Mouse (Mus musculus): ENCODE measurements around the gene Glrx2. TPM values are rescaled to one million over a fixed set of nuclear protein-coding genes. Genes with fewer than 3 reads are reported as not detected.

Gene Glrx2
- total RNA-seq, 2 experiments from 2014 or later = 87.0 to 93.1 TPM

DNA sequence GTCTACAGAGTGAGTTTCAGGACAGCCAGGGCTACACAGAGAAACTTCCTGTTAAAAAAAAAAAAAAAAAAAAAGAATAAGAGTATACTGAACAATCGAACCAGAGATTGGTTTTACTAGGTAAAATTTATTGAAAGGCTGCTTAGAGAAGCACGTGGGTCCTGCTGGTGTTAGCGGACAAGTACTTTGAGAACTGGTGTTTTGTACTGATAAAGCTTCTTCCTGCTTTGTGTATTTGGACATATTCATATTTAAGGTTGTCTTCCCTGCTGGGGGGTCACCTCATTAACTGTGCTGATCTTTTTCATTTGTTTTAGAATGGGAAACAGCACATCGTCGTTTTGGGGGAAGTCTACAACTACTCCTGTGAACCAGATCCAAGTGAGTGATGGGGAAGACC lies 25.2 kb downstream of the Glrx2 start:
- no peak for DNase-seq (ENCODE audit: low spot score in 2 of 2)

DNA sequence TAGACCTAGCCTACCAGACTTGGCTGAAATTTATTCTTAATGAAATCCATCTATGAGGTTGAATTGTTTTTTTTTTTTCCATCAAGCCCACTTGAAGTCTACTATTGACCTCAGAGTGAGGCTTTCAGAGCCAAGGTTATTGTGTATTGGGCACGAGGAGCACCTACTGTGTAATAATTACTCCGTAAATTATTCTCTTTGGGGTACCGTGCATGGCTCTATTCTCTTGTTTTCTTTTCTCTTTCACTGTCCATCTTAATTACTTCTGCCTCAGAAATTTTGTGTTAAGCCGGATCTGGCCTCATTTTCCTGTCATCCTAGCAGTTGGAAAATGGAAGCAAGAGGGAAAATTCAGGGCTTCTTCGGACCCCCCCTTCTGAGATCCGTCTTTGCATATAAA lies 26.0 kb downstream of the Glrx2 start:
- no peak for DNase-seq (ENCODE audit: low spot score in 2 of 2)

DNA sequence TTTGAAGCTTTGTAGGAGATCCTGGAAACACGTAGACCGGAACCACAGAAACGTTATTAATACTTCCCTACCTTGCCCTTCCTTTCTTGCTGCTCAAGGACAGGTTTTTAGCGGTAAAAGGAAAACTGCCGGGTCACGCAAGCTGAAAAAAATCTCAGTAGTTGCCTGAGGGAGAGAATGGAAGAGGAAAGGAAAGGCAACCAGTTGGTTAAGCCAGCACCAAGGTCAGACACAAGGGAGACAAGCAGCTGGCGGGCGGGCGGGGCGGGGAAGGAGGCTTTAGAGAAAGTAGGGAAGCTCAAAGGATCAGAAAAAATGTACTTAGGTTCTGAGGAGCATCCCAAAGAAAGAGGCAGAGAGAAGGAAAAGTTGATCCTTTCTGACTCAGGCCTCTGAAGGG lies 29.7 kb downstream of the Glrx2 start:
- DNase-seq (ENCODE audit: low spot score in 2 of 2) = no peak

DNA sequence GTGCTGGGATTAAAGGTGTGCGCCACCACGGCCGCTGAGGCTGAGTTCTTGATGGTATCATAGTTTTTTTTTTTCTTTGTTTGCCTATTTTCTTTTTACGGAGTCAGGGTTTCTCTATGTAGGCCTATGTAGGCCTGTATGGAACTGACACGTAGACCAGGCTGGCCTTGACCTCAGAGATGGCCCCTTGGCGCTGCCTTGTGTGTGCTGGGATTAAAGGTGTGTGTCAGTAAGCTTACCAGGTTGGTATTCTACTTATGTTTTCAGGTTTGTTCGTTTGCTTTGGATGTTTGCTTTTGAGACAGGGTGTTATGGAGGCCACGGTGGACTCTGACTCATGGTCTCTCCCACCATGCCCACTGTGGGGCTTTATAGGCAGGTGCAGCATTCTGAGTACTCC lies 46.0 kb downstream of the Glrx2 start:
- no peak for DNase-seq (ENCODE audit: low spot score in 2 of 2)

DNA sequence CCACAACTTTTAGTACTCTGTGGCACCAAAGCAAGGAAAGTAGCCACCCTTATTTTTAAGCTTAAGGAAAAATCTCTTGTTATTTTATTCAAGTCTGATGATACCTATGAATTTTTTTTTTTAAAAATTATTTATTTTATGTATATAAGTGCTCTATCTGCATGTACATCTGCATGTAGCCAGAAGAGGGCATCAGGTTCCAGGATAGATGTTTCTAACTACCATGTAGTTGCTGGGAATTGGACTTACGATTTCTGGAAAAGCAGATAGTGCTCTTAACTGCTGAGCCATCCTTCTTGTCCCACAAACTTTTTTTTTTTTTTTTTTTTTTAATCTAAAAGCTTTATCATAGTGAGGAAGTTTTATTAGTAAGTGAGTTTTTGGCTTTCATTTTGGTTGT lies 48.3 kb downstream of the Glrx2 start:
- no peak for DNase-seq (ENCODE audit: low spot score in 2 of 2)

DNA sequence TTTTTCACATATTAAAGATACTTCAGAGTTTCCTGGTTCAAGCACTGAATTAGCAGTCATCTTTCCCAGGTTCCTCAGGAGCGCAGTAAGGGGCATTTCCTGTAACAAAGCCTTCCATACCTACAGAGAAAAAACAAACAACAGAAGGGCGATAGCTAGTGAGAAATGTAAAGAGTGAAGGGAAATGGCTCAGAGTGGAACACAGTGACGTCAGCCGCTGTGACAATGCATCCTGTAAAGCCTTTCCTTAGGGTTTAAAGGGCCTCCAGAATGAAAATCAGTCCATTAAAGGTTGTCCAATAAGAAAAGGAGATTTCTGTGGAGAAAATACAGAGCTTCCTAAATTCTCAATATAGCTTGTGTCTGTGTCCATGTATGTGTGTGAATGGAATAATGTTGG lies 49.7 kb downstream of the Glrx2 start:
- DNase-seq (ENCODE audit: low spot score in 2 of 2) = no peak

DNA sequence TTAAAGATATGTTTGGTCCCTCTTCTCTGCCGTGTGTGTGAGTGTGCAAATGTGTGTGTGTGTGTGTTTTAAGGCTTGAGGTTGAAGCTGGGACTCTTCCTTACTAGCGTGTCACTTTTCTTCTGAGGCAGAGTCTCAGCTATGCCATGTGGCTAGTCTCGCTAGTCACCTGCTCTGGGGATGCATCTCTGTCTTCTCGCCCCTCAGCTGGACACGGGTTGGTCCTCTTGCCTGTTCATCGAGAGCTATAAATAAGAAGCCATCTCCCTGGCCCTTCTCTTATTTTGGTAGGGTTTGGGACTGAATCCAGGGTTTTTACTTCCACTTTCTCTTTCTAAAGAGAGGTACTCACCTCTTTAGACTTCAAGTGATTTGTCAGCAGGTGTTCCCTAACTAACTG lies 50.1 kb downstream of the Glrx2 start:
- no peak for DNase-seq (ENCODE audit: low spot score in 2 of 2)

DNA sequence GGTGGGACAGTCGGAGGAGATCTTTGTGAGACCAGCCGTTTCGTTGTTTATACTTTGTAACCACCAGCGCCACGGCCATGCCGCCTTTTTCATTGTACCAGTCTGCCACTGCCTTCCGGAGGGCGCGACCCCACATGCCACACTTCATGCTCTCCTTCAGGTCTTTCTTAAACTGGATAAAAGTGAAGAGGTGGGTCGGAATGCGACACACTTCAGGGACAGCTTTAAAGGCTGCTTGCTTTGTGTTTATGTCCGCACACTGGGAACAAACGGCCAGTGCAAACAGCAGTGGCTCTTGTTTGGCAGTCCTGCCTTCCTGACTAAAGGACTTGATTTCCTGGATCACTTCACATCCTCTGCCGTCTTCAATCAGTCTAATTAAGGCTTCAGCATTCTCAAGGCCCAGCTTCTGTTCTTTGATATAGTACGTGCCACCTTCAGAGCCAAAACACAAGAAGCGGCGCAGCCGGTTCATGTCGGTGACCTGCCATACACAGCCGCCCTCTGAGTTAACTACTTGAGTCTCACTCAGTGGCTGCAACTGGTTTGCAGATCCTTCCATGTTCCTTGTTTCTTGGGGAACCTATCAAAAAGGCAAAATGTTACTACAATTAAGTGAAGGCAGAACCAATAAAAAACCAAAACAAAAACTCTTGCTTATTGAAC lies 54.4 kb downstream of the Glrx2 start:
- no peak for DNase-seq (ENCODE audit: low spot score in 2 of 2)

DNA sequence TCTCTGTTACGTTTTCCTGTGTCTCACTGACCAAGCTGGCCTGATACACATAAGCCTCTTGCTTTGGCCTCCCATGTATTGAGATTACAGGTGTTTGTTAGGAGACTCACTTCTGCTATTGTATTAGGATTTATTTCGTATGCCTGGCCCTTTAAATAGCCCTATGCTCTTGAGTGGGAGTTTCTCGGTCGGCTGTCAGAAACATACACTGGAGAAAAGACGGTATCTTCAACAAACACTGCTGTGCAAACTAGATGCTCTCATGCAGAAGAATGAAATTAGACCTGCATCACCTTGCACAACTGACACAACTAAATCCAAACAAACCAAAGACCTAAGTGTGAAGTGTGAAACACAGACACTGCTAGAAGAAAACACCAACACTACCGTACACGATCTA lies 56.9 kb downstream of the Glrx2 start:
- DNase-seq (ENCODE audit: low spot score in 2 of 2) = no peak

DNA sequence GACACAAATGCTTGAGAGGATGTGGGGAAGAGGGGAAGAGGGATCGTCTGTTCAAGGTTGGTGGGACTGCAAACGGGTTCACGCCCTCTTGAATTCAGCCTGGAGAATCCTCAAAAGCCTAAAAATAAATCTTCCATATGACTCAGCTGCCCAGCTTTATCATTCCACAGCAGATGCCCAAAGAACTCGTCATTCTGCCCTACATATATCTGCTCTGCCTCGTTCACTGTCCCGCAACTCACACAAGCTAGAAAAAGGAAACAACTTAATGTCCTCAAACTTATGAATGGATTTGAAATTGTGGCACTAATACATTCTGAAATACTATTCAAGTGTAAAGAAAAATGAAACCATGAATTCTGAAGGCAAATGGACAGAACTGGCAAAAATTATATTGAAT lies 57.8 kb downstream of the Glrx2 start:
- no peak for DNase-seq (ENCODE audit: low spot score in 2 of 2)

DNA sequence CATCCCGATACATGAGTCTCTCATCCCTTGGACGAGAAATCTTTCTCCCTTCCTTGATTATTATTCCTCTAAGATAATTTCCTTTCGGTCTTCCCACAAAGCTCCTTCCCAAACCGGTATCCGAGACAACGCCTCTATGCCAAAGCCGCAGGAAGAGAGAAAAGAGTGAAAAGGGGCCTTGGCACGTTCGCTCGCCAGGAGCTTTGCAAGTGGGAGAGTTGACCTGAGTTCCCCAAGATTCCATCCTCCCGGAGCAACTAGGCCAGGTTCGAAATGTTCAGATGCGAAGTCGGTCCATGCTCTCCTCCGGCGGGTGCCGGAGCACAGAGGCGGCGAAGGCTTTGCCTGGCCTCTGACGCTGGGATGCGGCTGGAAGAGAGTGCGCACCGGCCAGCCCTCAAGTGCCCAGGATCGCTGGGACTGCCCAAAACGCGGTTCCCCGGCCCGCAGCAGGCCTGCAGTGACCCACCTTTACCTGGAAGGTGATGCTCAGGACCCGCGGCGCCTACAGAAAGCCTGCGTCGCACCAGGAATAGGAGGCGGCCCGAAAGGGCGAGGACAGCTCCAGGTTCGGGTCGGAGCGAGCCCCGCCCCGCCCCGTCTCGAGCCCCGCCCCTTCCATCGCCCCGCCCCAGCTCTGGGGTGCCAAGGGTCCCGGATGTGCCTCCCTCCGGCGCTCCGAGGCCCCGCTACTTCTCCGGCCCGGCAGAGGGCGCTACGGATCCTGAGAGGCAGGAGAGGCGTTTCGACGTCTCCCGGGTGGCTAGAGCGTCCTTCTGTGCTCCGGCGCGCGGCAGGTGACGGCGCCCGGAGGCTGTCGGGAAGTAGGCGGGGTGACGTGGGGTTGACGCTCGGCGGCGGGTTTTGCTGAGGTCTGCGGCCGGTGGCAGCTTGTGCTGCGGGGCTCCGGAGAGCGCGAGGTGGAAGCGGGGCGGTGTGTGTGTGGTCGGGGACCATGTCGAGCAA lies 60.6 kb downstream of the Glrx2 start, which contains the start of the genes Trove2 and Uchl5:
Gene Trove2, minus strand, starts transcription at position 623 of the 966 bp plus-strand sequence.
Gene Uchl5, plus strand, starts transcription at position 827 of the 966 bp plus-strand sequence.
- DNase-seq (ENCODE audit: low spot score in 2 of 2) = peak; percentile 97 to 99

DNA sequence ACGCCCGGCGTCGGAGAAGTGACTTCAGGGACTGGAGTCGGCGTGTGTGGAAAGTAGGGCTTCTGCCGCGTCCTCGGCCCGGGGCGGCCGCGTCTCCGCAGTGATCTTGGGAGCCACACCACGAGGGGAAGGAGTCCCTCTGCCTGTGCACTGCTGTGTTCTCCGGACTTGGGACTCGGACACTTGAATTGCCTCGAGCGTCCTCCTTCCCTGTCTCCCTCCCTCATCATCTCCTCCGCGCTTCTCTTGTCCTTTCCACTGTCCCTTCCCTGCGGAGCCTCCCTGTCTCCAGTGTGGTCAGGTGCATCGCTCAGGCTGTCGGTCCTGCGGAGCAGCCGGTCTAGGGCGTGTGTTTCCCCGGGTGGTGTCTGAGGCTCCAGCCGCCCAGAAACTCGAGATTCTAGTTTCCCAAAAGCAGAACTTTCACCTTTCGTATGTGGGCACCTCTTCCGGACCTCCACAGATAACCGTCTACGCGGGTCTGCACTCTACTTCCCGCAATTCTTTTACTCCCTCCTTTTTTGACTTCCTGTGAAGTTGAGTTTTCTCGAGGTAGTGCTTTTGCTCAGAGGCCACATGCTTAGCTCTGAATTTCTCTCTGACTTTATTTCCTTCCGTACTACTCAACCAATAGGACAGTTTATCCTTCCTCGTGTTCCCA lies 61.5 kb downstream of the Glrx2 start:
- DNase-seq (ENCODE audit: low spot score in 2 of 2) = peak in 1 of 2 experiments; percentile 38

DNA sequence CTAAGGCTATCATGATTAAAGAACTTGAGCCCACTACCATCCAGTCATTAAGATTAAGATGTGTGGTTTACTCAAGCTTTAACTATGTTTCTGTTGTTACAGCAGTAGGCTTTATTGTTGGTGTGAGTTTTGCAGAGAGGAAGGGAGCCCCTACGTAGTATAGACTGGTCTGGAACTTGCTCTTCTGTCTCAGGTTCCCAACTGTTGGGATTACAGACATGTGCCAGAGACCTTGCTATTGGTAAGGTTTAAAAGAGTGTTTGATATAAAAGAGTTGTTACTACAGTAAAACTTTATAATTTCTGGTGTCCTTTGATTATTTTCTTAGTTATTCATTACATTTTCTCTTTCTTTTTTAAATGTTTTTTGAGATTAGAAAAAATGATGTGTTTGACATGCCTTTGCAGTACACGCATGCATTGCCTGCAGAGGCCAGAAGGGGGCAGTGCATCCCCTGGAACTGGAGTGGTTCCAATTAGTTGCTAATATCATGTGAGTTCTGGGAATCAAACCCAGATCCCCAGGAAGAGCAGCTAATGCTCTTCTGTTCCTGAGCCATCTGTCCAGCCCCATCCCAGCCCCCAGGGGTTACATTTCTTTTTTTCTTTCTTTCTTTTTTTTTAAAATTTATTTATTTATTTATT lies 72.6 kb downstream of the Glrx2 start:
- DNase-seq (ENCODE audit: low spot score in 2 of 2) = peak; percentile 40 to 63

Other genes starting within 250 kb of the Glrx2 start
- 10 to 100 TPM in 1 of 2 experiments, 1 to 10 TPM in 1; 6.4 to 16.0 TPM for gene B3galt2, start 75.7 kb upstream of the Glrx2 start, total RNA-seq (2021)
- 100 to 1,000 TPM in 1 of 2 experiments, 10 to 100 TPM in 1; 87.0 to 102 TPM for gene Cdc73, start 13.4 kb upstream of the Glrx2 start, total RNA-seq (2021)
- 10 to 100 TPM; 13.1 to 13.2 TPM for gene Trove2, start 60.7 kb downstream of the Glrx2 start, total RNA-seq (2021)
- gene Uchl5, start 60.9 kb downstream of the Glrx2 start, total RNA-seq (2021) = 10 to 100 TPM; 18.8 to 26.6 TPM

Measured in adrenal gland, adult 18-20 months (tissue).